Mouse (Mus musculus) heart, adult 9 months (tissue): ENCODE results near the gene Specc1.
A peak's percentile ranks its signal among the peaks of the same experiment; 100 is the strongest.
"Not testable (repeated sequence)": the region's sequence is repeated elsewhere in the genome, so short reads cannot be mapped to it uniquely, and the experiment has no call there.

Experiments
- DNase-seq, 2 experiments: peaks; one replicate each; pipeline ENCODE4 v3.0.0; 2022; ENCODE audit warnings: low spot score in 2 of 2

The Specc1 gene

DNA sequence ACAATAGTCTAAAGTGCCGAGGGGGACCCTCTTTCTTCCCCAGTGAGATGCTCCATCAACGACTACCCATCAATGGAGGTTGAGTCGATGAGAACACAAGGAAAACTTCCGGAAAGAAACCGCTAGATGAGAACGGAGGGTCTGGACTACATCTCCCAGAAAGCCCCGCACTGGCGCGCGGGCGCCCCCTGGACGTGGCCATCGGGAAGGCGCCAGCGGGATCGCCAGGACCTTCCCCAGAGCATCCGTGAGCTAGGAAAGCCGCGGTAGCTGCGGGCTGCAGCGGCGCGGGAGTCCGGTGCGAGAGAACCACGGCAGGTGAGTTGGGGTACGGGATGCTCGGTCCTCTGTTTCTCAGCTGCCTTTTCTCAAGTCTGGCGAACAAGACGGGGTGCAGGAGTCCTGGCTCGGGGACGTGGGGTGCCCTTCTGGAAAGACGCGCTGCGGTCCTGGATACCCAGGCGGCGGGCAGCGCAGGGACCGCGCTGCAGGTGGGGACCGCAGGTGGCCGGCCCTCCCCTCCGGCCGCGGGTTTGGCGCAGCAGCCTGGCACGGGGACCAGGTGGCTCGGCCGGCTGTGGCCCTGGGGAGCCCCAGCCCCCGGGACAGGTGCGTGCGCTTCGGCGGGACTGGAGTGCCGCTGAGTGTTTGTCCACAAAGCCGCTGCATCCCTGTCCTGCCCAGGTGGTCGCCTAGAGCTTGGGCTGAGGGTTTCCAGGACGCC is at the start of gene Specc1:
Specc1 (plus strand) TSS at position 192 of the 724 bp plus-strand sequence.
- DNase-seq: peak; percentile 78 to 87

GRCm38 (mm10) chr11:61908315-61908714 is 48.2 kb upstream of the Specc1 start:
- no peak for DNase-seq

DNA sequence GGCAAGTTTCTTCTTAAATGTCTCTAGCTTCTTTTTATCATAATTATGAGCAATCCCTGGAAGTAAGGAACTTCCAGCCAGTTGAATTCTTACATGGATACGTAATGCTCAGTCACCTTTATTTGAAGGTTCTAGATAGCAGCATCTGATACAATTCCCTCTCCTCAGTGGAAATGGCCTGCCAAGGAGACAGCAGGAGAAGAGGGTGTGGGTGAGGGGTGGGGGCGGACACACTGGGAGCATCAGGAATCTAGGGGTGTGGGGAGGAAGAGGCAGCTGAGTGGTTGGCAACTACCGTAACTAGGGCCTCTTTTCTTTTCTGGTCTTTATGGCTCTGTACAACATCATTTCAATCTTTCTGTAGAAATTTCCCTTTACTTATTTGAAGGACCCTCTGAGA is 36.9 kb upstream of the Specc1 start:
- no peak for DNase-seq

- DNase-seq: no peak
These were observed 33.3 kb upstream of the Specc1 start for GRCm38 (mm10) chr11:61923309-61923708.

- no peak for DNase-seq
These were observed 27.1 kb upstream of the Specc1 start for GRCm38 (mm10) chr11:61929323-61930097.

DNA sequence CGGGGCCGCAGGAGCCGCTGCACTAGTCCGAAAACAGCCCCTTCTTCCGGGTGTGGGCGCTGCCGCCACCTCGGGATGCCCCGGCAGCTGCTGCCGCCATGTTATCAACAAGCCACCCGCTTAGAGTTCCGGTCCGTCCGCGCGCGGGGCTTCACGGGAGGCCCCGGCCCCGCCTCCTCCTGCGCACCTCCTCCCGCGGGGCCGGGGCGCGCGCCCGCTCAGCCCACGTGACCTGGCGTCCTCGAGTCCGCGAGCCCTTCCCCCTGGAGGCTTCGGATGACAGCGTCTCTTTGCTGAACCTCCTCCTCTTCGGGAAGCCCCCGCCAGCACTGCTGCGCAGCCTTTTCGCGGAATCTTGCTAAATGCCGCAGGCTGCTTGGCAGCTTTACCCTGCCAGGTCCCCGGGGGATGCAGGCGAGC is 26.5 kb upstream of the Specc1 start, which contains the start of gene Akap10:
Akap10 (minus strand) TSS at position 155 of the 420 bp plus-strand sequence.
- peak; percentile 95 for DNase-seq

DNA sequence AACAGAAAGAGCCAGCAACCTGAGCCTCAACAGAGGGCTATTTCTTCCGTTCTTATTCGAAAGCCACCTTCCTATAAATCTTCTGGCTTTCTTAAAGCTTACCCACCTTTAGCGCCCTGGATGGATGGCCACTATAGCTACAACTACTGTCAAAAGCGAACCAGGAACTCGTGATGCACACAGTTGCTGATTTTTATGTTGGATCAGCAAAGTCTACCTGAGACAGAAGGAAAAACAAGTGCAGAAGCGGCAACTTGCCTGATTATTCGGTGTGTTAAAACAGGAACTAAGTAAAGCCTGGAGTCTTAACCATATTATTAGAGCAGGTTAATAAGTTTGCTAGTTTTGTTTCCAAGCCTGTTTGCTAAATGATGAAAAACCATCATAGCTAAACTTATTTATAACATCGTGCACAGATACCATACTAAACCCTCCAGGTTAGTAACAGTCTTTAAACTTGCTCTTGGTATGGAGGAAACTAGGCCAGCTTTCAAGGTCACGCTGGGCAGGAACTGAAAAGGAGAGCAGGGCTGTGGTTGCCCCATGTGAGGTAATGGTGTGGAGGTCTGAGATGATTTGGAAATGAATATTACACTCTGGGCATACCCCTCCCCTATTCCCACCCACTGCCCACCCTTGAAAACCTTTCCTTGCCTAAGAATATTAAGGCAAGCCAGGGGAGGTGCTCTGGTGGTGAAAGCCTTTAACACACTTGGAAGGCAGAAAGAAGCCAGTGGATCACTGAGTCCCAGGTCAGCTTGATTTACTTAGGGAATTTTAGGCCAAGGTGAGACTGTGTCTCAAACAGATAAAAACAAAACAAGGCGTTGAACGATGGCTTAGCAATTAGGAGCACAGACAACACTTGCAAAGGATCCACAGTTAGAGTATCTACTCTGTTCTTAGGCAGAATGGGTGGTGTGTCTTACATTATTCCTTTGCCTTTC is 25.6 kb upstream of the Specc1 start:
- peak in 1 of 2 experiments; percentile 12 for DNase-seq

GRCm38 (mm10) chr11:61937761-61938160 is 18.8 kb upstream of the Specc1 start:
- DNase-seq: no peak

- DNase-seq: no peak
These were observed 13.7 kb upstream of the Specc1 start for GRCm38 (mm10) chr11:61942903-61943302.

GRCm38 (mm10) chr11:61944417-61944816 is 12.1 kb upstream of the Specc1 start:
- no peak for DNase-seq

DNA sequence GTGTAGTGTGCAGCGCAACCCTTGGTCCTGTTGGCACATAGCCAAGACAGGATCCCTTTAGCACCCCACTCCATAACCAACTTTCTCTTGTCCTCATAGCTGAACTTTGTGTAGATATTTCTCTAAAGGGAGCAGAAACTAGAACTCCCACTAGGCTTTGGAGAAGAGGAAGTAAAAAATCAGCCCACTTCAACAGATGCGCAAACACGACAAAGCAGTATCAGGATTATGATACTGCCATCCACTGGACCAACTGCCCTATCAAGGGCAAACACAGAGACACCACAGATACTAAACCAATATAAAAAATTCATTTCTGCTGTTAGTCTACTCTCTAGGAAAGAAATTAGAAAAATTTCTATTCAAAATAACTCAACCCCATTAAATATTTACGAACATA is 10.0 kb upstream of the Specc1 start:
- DNase-seq: no peak

DNA sequence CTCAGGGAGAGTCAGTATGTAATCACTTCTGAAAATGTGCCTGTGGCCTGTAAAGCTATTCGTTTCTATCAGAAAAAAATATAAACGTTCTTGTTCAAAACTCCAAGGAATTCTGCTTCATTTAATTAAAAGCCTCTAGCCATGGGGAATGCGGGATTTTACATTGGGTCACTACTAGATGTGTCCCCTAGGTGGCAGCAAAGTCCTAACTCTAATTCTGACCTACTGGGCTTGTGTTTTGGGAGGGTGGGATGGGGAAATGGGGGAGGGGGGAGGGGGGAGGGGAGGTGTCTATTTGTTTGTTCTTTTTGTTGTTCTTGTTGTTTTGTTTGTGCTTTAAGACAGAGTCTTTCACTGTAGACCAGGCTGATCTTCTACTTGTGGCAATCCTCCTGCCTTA is 7.2 kb upstream of the Specc1 start:
- DNase-seq: peak; percentile 27 to 36

GRCm38 (mm10) chr11:61950632-61951031 is 5.9 kb upstream of the Specc1 start:
- DNase-seq: peak; percentile 25 to 60

DNA sequence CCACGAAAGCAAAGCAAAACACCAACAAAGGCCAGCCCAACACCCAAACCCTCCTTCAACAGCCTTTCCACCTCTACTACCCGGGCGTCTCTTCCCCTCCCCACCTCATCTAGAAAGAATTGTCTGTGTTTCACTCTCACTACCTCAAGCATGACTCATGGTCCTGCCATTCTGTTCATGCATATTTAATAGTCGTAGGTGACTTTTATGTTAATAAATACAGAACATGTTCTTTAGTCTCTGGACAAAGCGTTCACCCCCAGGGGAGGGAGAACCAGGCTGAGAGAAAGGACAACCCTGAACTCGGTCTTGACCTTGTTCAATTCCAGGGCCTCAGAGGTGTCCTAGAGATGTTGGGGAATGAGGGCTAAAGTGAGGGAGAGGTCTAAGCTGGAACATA is 1.4 kb upstream of the Specc1 start:
- no peak for DNase-seq

DNA sequence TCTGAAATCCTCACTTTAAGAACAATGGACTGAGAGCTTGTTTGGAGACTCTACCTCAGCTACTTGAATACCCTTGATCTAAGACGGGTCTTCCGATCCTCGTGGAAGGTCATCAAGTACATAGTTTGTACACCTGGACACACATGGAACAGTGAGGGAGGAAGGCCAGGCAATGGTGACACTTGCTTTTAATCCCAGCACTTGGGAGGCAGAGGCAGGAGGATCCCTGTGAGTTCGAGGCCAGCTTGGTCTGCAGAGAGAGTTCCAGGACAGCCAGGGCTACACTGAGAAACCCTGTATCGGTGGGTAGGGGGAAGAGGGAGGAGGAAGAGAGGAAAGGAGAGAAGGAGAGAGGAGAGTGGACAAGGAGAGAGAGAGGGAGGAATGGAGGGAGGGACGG is 612 bp upstream of the Specc1 start:
- no peak for DNase-seq

- DNase-seq: no peak
These were observed 792 bp downstream of the Specc1 start for GRCm38 (mm10) chr11:61957296-61957813.

GRCm38 (mm10) chr11:61958706-61959105 is 2.1 kb downstream of the Specc1 start:
- DNase-seq: not testable (repeated sequence)

GRCm38 (mm10) chr11:61960096-61960495 is 3.5 kb downstream of the Specc1 start:
- DNase-seq: no peak

- no peak for DNase-seq
These were observed 6.1 kb downstream of the Specc1 start for GRCm38 (mm10) chr11:61962684-61963083.

GRCm38 (mm10) chr11:61963193-61963592 is 6.6 kb downstream of the Specc1 start:
- no peak for DNase-seq

DNA sequence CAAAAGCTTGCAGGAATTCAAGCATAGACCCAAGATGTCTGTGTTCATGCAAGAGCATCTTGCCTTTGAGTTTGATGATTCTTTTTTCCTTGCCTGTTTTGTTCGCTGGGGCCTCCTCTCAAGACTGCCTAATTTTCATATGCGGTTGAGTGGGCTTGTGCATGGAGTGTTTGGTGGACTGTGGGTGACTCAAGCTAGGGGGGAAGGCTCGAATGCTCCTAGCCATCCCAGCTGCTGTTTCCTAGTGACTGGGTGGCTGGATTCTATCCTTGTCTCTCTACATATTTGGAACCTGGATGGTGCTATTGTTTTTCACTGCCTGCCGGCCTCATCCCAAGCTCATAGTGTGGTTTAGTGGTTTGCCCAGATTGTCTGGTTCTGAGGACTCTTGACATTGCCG is 8.0 kb downstream of the Specc1 start:
- DNase-seq: no peak

DNA sequence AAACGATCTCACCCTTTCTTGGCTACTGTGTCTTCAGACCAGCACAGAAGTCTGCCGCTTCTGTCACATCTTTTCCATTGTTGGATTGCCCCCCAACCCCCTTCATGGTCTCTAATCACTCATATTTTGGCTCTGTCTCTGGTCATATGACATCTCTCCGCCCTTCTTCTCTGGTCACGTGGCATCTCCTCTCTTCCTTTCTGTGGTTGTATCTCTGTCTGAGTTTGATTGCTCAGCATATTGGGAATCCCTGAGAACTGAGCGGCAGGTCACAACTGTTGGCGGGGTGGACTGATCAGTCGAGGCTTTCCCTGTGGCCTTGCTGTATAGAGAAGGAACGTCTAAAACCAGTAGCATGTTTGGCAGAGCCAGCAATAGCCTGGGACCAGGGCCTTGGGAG is 10.5 kb downstream of the Specc1 start:
- DNase-seq: no peak
